Mouse (Mus musculus) megakaryocyte, adult 5-6 weeks (primary cell): Measurements from ENCODE around the gene Xrcc3. TPM values are rescaled to one million over a fixed set of nuclear protein-coding genes. Genes with fewer than 3 reads are reported as not detected.

Experiments used
- ATAC-seq: 2 replicates; pipeline ENCODE4 v1.8.0; 2016; ENCODE audit warnings: mild to moderate bottlenecking, inconsistent platforms; ENCODE audit not compliant: poor library complexity, severe bottlenecking
- total RNA-seq, 2 experiments: library from RNA; stranded (forward) in 1 of 2; stranded (reverse) in 1 of 2; fragments of 153-499, 151-499 nt in 1 of 2; fragments of 221-1000, 200-1000 nt in 1 of 2; gene quantifications; 2 replicates each; pipeline versions ENCODE4 v1.2.3 to v1.2.4; 2015 to 2017

Xrcc3 gene
- 3.7 and 4.6 TPM in 2 replicates for total RNA-seq (2015)
- 3.2 and 3.3 TPM in 2 replicates for total RNA-seq (2017)

- peak; percentile 84 for ATAC-seq
Observed at GRCm38 (mm10) chr12:111813766-111814617, at the start of gene Xrcc3, which contains the start of gene Zfyve21. TSS of gene Xrcc3 (minus strand) at chr12:111813873. TSS of gene Zfyve21 (plus strand) at chr12:111814170.

- no peak for ATAC-seq
Observed at GRCm38 (mm10) chr12:111855448-111855847, 41.8 kb upstream of the Xrcc3 start.

- no peak for ATAC-seq
Observed at GRCm38 (mm10) chr12:111853546-111853945, 39.9 kb upstream of the Xrcc3 start.

GRCm38 (mm10) chr12:111853011-111853436 lies 39.4 kb upstream of the Xrcc3 start:
- no peak for ATAC-seq

- ATAC-seq, result no peak
Observed at GRCm38 (mm10) chr12:111851745-111852144, 38.1 kb upstream of the Xrcc3 start.

GRCm38 (mm10) chr12:111851235-111851634 lies 37.6 kb upstream of the Xrcc3 start:
- ATAC-seq, result no peak

GRCm38 (mm10) chr12:111848300-111848798 lies 34.7 kb upstream of the Xrcc3 start:
- ATAC-seq, result no peak

- ATAC-seq, result no peak
Observed at GRCm38 (mm10) chr12:111846815-111847214, 33.1 kb upstream of the Xrcc3 start.

GRCm38 (mm10) chr12:111845953-111846352 lies 32.3 kb upstream of the Xrcc3 start:
- ATAC-seq, result no peak

GRCm38 (mm10) chr12:111843470-111843869 lies 29.8 kb upstream of the Xrcc3 start:
- ATAC-seq, result peak; percentile 64

- ATAC-seq, result peak; percentile 57
Observed at GRCm38 (mm10) chr12:111842565-111843433, 29.1 kb upstream of the Xrcc3 start.

GRCm38 (mm10) chr12:111833457-111833856 lies 19.8 kb upstream of the Xrcc3 start:
- ATAC-seq, result no peak

GRCm38 (mm10) chr12:111832643-111833042 lies 19.0 kb upstream of the Xrcc3 start:
- ATAC-seq, result no peak

- ATAC-seq, result no peak; the same call in 1 of the 2 replicates
Observed at GRCm38 (mm10) chr12:111830375-111830774, 16.7 kb upstream of the Xrcc3 start.

GRCm38 (mm10) chr12:111829954-111830353 lies 16.3 kb upstream of the Xrcc3 start:
- ATAC-seq, result no peak

- no peak for ATAC-seq
Observed at GRCm38 (mm10) chr12:111829447-111829846, 15.8 kb upstream of the Xrcc3 start.

- ATAC-seq, result no peak
Observed at GRCm38 (mm10) chr12:111827556-111827955, 13.9 kb upstream of the Xrcc3 start.

- ATAC-seq, result no peak
Observed at GRCm38 (mm10) chr12:111821931-111822330, 8.3 kb upstream of the Xrcc3 start.

GRCm38 (mm10) chr12:111820708-111821107 lies 7.0 kb upstream of the Xrcc3 start:
- peak; percentile 72 for ATAC-seq

- ATAC-seq, result no peak
Observed at GRCm38 (mm10) chr12:111819936-111820335, 6.3 kb upstream of the Xrcc3 start.

- ATAC-seq, result no peak
Observed at GRCm38 (mm10) chr12:111817991-111818390, 4.3 kb upstream of the Xrcc3 start.
